Mouse (Mus musculus) gastrocnemius, adult 8-10 months (tissue): Measurements from ENCODE around the gene Rhob. TPM values are rescaled to one million over a fixed set of nuclear protein-coding genes. Genes with fewer than 3 reads are reported as not detected.
A peak's percentile ranks its signal among the peaks of the same experiment; 100 is the strongest.

Source experiments
- DNase-seq, 2 experiments: peaks; one replicate each; pipeline ENCODE4 v3.0.0; 2022; ENCODE audit warnings: low spot score in 2 of 2
- total RNA-seq, 4 experiments: library from RNA; stranded (reverse); gene quantifications; 2 replicates each; pipeline ENCODE4 v1.2.4; 2022

Rhob gene
- total RNA-seq, 4 experiments from 2014 or later, result 19.6 to 44.6 (median 26.7) TPM

GRCm38 (mm10) chr12:8506954-8507707, 7.3 kb upstream of the Rhob start:
- DNase-seq, result no peak

GRCm38 (mm10) chr12:8504131-8504530, 4.3 kb upstream of the Rhob start:
- DNase-seq, result no peak

- DNase-seq, result peak in 1 of 2 experiments; percentile 33
These were observed 2.7 kb upstream of the Rhob start for GRCm38 (mm10) chr12:8502546-8502945.

GRCm38 (mm10) chr12:8501571-8502305, 1.9 kb upstream of the Rhob start:
- no peak for DNase-seq

- no peak for DNase-seq
These were observed 1.1 kb upstream of the Rhob start for GRCm38 (mm10) chr12:8500597-8501570.

GRCm38 (mm10) chr12:8499001-8499870, 573 bp downstream of the Rhob start:
- peak; percentile 48 to 53 for DNase-seq

- no peak for DNase-seq
These were observed 1.2 kb downstream of the Rhob start for GRCm38 (mm10) chr12:8498591-8499000.

- no peak for DNase-seq
These were observed 1.6 kb downstream of the Rhob start for GRCm38 (mm10) chr12:8498148-8498571.

- DNase-seq, result no peak
These were observed 2.5 kb downstream of the Rhob start for GRCm38 (mm10) chr12:8497314-8497706.

- no peak for DNase-seq
These were observed 3.0 kb downstream of the Rhob start for GRCm38 (mm10) chr12:8496679-8497313.

- no peak for DNase-seq
These were observed 3.7 kb downstream of the Rhob start for GRCm38 (mm10) chr12:8495881-8496678.

- DNase-seq, result no peak
These were observed 5.1 kb downstream of the Rhob start for GRCm38 (mm10) chr12:8494675-8495074.

GRCm38 (mm10) chr12:8493386-8493785, 6.4 kb downstream of the Rhob start:
- DNase-seq, result no peak

- DNase-seq, result no peak
These were observed 10.7 kb downstream of the Rhob start for GRCm38 (mm10) chr12:8489098-8489497.

GRCm38 (mm10) chr12:8488652-8488980, 11.2 kb downstream of the Rhob start:
- DNase-seq, result no peak

GRCm38 (mm10) chr12:8487959-8488651, 11.7 kb downstream of the Rhob start:
- peak; percentile 21 to 48 for DNase-seq

GRCm38 (mm10) chr12:8487281-8487680, 12.5 kb downstream of the Rhob start:
- DNase-seq, result no peak

- DNase-seq, result no peak
These were observed 14.6 kb downstream of the Rhob start for GRCm38 (mm10) chr12:8485247-8485646.

- DNase-seq, result no peak
These were observed 17.6 kb downstream of the Rhob start for GRCm38 (mm10) chr12:8482169-8482568.
